Mouse (Mus musculus): ENCODE data around the gene Cdh23.

Cdh23 gene

GRCm38 (mm10) chr10:60344111-60344510, 352.2 kb downstream of the Cdh23 start:
- no peak for DNase-seq (ENCODE audit: low spot score)

- no peak for DNase-seq (ENCODE audit: low spot score)
These were observed 354.8 kb downstream of the Cdh23 start for GRCm38 (mm10) chr10:60341528-60341927.

- no peak for DNase-seq (ENCODE audit: low spot score)
These were observed 361.3 kb downstream of the Cdh23 start for GRCm38 (mm10) chr10:60335021-60335420.

- DNase-seq (ENCODE audit: low spot score) = no peak
These were observed 361.7 kb downstream of the Cdh23 start for GRCm38 (mm10) chr10:60334583-60334982.

DNA sequence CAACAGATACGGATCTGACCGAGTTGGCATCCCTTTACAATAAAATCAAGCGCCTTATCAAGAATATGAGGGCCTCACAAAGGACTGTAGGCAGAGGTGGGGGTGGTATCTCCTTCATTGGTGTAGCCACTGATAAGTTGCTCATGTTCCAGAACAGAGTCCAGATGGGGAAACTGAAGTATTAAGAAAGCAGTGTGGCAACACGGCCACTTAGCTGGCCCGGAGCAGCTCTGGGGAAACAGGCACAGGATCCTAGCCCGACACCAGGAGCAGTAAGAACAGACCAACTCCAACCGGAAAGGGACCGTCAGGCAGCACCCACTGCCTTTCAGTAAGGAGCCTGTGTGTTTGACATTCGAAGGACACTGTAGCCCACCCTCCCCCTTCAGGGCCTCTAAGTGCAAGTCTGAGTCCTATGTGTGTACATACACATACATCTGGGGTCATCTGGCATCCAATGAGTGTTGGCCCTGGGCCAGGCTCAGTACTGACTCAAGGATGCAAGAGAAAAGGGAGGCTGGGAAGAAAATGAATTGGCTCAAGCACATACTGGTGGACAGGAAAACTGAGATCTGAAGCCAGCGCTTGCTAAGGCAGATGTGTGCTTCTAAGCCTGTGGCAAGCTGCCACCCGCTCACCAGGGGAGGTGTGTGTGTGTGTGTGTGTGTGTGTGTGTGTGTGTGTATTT, 367.2 kb downstream of the Cdh23 start:
- DNase-seq (ENCODE audit: low spot score) = no peak

DNA sequence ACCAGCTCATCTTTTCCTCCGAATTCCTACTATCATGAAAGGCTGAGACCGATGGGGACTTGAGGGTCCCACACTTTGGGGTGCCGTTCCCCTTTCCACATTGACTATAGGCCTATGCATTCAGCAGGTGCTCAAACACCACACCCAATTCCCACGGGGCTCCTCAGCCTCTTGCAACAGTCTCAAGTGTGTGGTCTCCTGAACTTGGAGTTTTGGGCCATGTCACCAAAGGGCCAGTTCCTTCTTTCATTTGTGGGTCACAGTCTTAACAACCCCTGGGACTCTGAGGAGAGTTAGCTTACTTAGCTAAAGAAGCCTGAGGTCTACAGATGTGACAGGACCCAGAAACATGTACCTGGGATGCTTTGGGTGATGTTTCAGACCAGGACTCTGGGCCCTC, 380.1 kb downstream of the Cdh23 start:
- no peak for DNase-seq (ENCODE audit: low spot score)

DNA sequence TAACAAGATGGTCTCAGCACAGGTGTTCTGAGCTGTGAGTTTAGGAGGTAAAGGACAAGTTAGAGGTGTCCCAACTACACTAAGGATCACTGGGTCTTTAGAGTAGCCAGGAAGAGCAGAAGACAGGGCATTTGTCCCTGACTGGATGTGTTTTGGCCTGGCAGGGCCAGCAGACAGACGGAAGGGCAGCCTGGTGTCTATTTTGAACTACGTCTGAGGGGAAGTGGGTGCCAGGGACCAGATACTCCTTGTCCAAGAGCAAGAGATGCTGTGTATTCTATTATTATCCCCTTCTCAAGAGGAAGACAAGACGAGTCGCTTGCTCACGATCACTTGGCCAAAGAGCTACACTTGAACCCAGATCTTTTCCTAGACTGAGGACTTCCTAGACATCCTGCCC, 382.7 kb downstream of the Cdh23 start:
- no peak for DNase-seq (ENCODE audit: low spot score)

- no peak for DNase-seq (ENCODE audit: low spot score)
These were observed 385.7 kb downstream of the Cdh23 start for GRCm38 (mm10) chr10:60310629-60311028.

- DNase-seq (ENCODE audit: low spot score) = peak; percentile 62
These were observed 391.2 kb downstream of the Cdh23 start for GRCm38 (mm10) chr10:60304854-60305628.

- DNase-seq (ENCODE audit: low spot score) = no peak
These were observed 392.9 kb downstream of the Cdh23 start for GRCm38 (mm10) chr10:60303419-60303818.

DNA sequence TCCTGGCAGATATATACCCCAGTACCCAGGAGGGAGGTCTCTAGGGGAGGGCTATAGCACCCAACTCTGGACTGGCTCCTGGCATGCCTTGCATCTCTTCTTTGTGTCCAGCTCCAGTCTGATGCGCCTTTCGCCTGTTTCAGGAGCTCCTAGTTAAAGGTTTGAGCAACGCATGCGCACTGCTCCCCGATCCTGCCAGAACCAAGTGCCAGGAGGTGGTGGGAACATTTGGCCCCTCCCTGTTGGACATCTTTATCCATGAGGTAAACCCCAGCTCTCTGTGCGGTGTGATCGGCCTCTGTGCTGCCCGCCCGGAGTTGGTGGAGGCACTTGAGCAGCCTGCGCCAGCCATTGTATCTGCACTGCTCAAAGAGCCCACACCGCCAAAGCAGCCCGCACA, 396.7 kb downstream of the Cdh23 start:
- DNase-seq (ENCODE audit: low spot score) = no peak

DNA sequence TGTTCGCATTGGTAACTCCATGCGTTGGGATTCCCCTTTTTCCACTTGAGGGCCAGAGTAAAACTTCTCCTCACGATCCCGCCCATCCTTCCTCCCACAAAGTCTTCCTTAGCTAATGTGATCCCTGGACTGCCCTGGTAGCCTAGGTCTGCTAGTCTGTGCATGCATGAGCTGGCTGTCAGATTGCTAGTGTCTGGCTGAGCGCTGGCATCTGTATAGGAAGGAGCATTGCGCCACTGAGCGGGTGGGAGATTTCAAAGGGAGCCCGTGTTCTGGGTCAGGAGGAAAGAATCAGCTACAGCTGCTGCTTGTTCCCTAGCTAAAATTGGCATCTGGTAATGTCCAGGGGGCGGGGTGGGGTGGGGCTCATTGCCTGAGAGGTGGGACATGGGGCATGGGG, 400.3 kb downstream of the Cdh23 start:
- DNase-seq (ENCODE audit: low spot score) = no peak

GRCm38 (mm10) chr10:60295356-60295755, 400.9 kb downstream of the Cdh23 start:
- no peak for DNase-seq (ENCODE audit: low spot score)

DNA sequence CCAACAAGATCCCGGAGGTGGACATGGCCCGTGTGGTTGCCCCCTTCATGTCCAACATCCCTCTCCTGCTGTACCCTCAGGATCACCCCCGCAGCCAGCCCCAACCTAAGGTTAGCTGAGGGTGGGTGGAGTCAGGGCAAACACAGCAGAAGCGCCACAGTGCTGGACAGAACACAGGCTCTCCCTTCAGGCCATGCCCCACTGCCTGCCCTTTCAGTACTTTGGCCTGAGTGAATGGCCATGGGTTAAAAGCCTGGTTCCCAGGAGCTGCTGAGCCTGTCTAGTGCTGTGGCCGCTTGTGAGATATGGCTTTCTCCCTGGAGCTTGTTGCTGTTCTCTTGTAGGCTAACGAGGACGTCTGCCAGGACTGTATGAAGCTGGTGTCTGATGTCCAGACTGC, 401.7 kb downstream of the Cdh23 start:
- no peak for DNase-seq (ENCODE audit: low spot score)

GRCm38 (mm10) chr10:60292209-60292608, 404.1 kb downstream of the Cdh23 start:
- no peak for DNase-seq (ENCODE audit: low spot score)

DNA sequence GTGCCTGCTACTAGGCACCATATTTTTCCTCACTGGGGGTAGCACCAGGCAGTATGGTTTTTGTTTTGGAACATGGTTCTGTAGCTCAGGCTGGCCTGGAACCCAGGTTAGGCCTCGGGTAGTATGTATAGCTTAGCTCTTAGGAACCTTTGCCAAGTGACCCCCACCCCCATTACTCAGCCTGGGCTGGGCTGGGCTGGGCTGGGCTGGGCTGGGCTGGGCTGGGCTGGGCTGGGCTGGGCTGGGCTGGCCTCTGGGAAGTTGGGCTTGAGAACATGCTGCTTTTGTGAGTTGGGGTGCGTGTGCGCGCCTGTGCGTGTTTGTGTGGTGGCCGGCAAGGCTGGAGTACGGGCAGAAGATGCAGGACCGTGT, 405.6 kb downstream of the Cdh23 start:
- no peak for DNase-seq (ENCODE audit: low spot score)

DNA sequence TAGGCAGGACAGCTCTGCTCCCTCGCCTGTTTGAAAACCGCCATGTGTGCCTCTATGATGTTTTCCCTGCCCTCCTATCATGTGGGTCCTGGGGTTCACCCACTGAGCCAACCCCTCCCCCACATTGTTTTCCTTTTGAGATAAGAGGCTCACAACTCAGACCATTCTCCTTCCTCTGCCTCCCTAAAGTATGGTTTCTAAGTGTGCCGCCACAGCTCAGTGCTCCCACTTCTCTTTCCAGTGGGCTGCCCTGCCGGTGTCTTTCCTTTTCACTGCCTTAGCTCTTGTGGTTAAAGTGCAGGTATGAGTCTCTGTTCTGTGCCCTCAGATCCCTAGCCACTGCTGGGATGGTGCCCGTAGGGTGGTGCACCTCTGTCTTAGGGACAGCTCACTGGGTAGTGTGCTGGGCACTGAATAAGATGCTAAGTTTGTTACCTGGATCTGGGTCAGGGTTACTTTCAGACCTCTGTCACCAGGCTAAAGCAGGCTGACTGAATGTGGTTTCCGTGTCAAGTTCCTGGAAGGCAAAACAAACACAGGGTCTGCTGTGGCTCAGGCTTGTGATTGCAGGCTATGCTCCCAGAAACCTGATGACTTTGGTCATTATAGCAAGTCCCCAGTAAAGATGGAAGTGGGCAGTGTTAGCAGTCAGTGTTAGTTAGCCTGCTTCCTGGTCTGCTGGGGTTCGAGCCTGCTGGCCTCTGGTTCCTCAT, 406.1 kb downstream of the Cdh23 start:
- DNase-seq (ENCODE audit: low spot score) = no peak

GRCm38 (mm10) chr10:60289216-60289615, 407.1 kb downstream of the Cdh23 start:
- DNase-seq (ENCODE audit: low spot score) = no peak

- DNase-seq (ENCODE audit: low spot score) = no peak
These were observed 408.6 kb downstream of the Cdh23 start for GRCm38 (mm10) chr10:60287726-60288125.

DNA sequence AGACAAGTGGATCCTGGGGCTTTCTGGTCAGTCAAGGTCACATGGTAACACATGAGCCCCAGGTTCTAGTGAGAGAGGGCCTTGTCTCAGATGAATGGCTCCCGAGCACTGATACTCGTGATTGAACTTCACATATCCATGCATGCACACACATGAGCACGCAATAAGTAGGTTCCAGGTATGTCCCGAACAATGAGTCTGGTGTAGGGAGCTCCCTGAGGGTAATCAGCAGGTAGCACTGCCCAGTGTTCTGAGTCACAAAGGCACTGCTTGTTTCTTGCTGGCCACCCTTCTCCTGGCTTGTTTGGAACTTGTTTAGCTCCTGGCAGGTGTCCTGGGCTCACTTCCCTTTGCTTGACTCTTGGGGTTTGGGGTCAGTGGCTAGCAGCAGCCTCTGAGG, 409.1 kb downstream of the Cdh23 start:
- DNase-seq (ENCODE audit: low spot score) = no peak

DNA sequence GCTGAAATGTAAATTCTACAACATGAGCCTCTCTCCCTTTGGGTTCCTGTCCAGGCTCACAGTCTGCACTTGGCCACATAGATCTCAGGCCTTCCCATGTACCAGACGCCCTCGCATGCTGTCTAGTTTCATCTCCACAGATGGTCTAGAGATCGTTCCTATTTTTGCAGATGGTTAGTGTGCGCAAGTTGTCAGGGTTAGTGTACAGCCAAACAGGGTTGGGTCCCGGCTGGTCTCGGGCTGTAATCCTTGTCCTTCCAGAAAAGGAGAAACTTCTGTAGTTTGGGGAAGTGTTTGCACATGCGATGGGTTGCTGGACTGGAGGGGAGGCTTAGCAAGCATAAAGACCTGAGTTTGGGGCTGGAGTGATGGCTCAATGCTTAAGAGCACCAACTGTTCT, 409.7 kb downstream of the Cdh23 start:
- no peak for DNase-seq (ENCODE audit: low spot score)

DNA sequence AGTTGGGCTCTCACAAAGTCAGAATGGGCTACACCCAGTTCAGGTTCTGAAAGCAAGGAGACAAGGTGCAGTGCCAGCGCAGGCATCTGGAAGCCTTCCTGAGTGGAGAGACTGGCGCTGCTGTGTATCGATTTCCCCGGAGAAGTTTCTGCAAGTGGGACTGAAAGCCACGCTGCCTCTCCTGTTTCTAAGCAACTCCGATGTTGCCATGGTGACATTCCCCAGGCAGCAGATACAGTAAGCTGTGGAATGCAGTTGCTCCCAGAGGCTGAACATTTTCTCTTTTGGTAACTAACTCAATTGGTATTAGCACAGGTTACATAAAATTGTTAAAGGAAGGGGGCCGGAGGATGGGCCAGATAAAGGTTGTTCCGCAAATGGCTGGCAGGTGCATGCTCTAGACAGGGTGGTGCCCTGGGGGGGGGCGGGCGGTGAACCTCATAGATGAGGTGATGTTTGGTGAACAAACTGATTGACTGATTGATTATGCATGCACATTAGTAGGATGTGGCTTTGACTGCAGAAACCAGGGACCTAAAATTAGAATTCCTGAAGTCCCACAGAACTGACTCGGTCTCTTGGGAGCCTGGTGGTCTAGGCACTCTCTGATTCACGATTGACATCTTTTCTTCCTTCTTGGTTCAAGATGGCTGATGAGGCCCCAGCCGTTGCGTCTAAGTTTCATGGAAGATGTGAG, 410.5 kb downstream of the Cdh23 start:
- DNase-seq (ENCODE audit: low spot score) = peak; percentile 52

- no peak for DNase-seq (ENCODE audit: low spot score)
These were observed 411.1 kb downstream of the Cdh23 start for GRCm38 (mm10) chr10:60285183-60285582.

All from yolk sac, embryonic 10.5 days (tissue).